In the genomic region with DNA sequence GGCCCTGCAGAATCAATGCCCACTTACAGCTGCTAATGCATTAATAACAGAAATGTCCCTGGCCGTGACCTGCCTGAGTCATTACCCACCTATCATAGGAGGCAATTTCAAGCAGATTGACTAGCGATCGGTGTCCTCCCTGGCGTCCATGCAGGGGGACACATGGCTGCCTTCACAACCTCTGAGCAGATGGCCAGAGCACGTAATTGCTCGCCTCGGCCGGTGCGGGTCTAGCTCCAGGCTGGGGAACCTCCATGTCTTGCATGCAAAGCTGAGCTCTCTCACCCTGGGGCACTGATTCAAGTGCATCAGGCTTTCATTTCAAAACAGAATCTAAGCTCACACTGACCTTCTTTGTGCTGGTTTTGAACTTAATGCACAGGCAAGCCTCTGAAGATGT, we compare ENCODE assay signal across 22 mouse cellular contexts.
DNase-seq lines count a peak whose midpoint lies in the region; ATAC-seq and TF ChIP-seq lines count a peak whose summit lies in the region.
"Had no signal": no experiment of that assay in that cellular context is flagged by ENCODE, and none has a peak within 500 bp of the region (broad histone marks: within the 10 kb centered on the region; RNA-seq: fewer than 3 reads in every experiment).

No protein-coding gene starts in this region.

- H3K27ac ChIP-seq in midbrain, postnatal 0 days (ENCODE audit: low read depth, low read length) = no peak overlapping the region
- H3K27ac ChIP-seq in midbrain, embryonic 16.5 days (ENCODE audit: low read length) = no peak overlapping the region
- H3K27ac ChIP-seq: embryonic facial prominence, embryonic 15.5 days; kidney, postnatal 0 days; liver, embryonic 13.5 days; midbrain, embryonic 13.5 days; neural tube, embryonic 12.5 days had no signal

- H3K9ac ChIP-seq in midbrain, postnatal 0 days (replicated peaks; ENCODE audit: low read length, poor library complexity, severe bottlenecking) = no peak overlapping the region
- no peak overlapping the region for H3K9ac ChIP-seq in midbrain, embryonic 16.5 days (ENCODE audit: low read depth, low read length)
- H3K9ac ChIP-seq: embryonic facial prominence, embryonic 15.5 days; liver, embryonic 13.5 days; midbrain, embryonic 13.5 days; neural tube, embryonic 12.5 days had no signal

- no peak for ATAC-seq in midbrain, postnatal 0 days (ENCODE audit: low FRiP score)
- no peak for ATAC-seq in midbrain, embryonic 16.5 days
- no peak for ATAC-seq in megakaryocyte, adult 5-6 weeks (ENCODE audit: poor library complexity, severe bottlenecking)
- ATAC-seq: activated CD4-positive, CD25-positive, alpha-beta regulatory T cell, adult 4 months; forebrain, embryonic 14.5 days; inflammation-experienced regulatory T-cells, adult 6 months; midbrain, embryonic 13.5 days had no signal

- H3K36me3 ChIP-seq in midbrain, postnatal 0 days (ENCODE audit: insufficient read depth, low read length) = no peaks in the 10 kb centered on the region
- H3K36me3 ChIP-seq in midbrain, embryonic 16.5 days (ENCODE audit: control insufficient read depth, insufficient read depth, low read length) = no peaks in the 10 kb centered on the region
- H3K36me3 ChIP-seq: embryonic facial prominence, embryonic 15.5 days; liver, embryonic 13.5 days; midbrain, embryonic 13.5 days; neural tube, embryonic 12.5 days had no signal

- H3K4me3 ChIP-seq in midbrain, postnatal 0 days (ENCODE audit: low read depth, low read length) = no peak overlapping the region
- no peak overlapping the region for H3K4me3 ChIP-seq in midbrain, embryonic 16.5 days (ENCODE audit: low read depth, low read length)
- H3K4me3 ChIP-seq: embryonic facial prominence, embryonic 15.5 days; liver, embryonic 13.5 days; midbrain, embryonic 13.5 days; neural tube, embryonic 12.5 days had no signal

- TF ChIP-seq CTCF in midbrain, postnatal 0 days (IDR thresholded peaks at IDR 0.05) = no peak

- no peak overlapping the region for H3K4me2 ChIP-seq in midbrain, postnatal 0 days (ENCODE audit: low read depth, low read length, poor library complexity, severe bottlenecking)
- no peak overlapping the region for H3K4me2 ChIP-seq in midbrain, embryonic 16.5 days (ENCODE audit: low read length)
- H3K4me2 ChIP-seq: embryonic facial prominence, embryonic 15.5 days; heart, embryonic 11.5 days; liver, embryonic 13.5 days; midbrain, embryonic 13.5 days; neural tube, embryonic 12.5 days had no signal

- intact Hi-C loops in left cerebral cortex, postnatal 14 days (cut with DNase I) = no loop called here

- H3K27me3 ChIP-seq in midbrain, postnatal 0 days (ENCODE audit: insufficient read depth, low read length) = no peaks in the 10 kb centered on the region
- no peaks in the 10 kb centered on the region for H3K27me3 ChIP-seq in midbrain, embryonic 16.5 days (ENCODE audit: control insufficient read depth, insufficient read depth, low read depth, low read length)
- H3K27me3 ChIP-seq: embryonic facial prominence, embryonic 15.5 days; liver, embryonic 13.5 days; midbrain, embryonic 13.5 days; neural tube, embryonic 12.5 days had no signal

- peak; percentile 1 for DNase-seq in adrenal gland, postnatal 10 days
- DNase-seq in adrenal gland, postnatal 25 days = no peak
- peak; percentile 34 for DNase-seq in midbrain, postnatal 0 days (ENCODE audit: low spot score)
- DNase-seq in cerebellum, adult 9-11 months = peak; percentile 57
- DNase-seq in left cerebral cortex, postnatal 14 days (ENCODE audit: low spot score in 2 of 2) = no peak
- no peak for DNase-seq in left cerebral cortex, adult 8-10 months (ENCODE audit: low spot score in 2 of 2)
- DNase-seq: adrenal gland, adult 8-10 months; heart, postnatal 10 days; kidney, adult 2 months; liver, embryonic 13.5 days; lung, adult 2 months; lung, postnatal 14 days had no signal

- H3K4me1 ChIP-seq in midbrain, postnatal 0 days (ENCODE audit: insufficient read depth, low read length) = no peaks in the 10 kb centered on the region; the same call in 1 of the 2 replicates
- H3K4me1 ChIP-seq in midbrain, embryonic 16.5 days (ENCODE audit: control insufficient read depth, insufficient read depth, low read length) = no peaks in the 10 kb centered on the region
- H3K4me1 ChIP-seq: embryonic facial prominence, embryonic 15.5 days; liver, embryonic 13.5 days; midbrain, embryonic 13.5 days; neural tube, embryonic 12.5 days had no signal

- 85% methylated on average over 9 of the region's 9 CpGs for WGBS in midbrain, postnatal 0 days
- WGBS in midbrain, embryonic 16.5 days = 86% methylated on average over 9 of the region's 9 CpGs

- H3K9me3 ChIP-seq in midbrain, postnatal 0 days (ENCODE audit: low read length) = no peaks in the 10 kb centered on the region
- H3K9me3 ChIP-seq in midbrain, embryonic 16.5 days (replicated peaks; ENCODE audit: control insufficient read depth, low read length, poor library complexity, severe bottlenecking) = no peaks in the 10 kb centered on the region
- H3K9me3 ChIP-seq: embryonic facial prominence, embryonic 15.5 days; liver, embryonic 13.5 days; midbrain, embryonic 13.5 days; neural tube, embryonic 12.5 days had no signal

Comparison
In these comparisons a context has a peak if more than half of its experiments do, and no peak if none do; other contexts are left out.
1. DNase-seq: peak in adrenal gland, postnatal 10 days (single experiment), midbrain, postnatal 0 days (single experiment) and cerebellum, adult 9-11 months (single experiment); none in adrenal gland, postnatal 25 days (single experiment), left cerebral cortex, postnatal 14 days (0 of 2) and left cerebral cortex, adult 8-10 months (0 of 2).